Mouse (Mus musculus) adipocyte (in vitro differentiated cells): ENCODE results near the gene Srp14.

Experiments
- DNase-seq: peaks from one replicate; pipeline ENCODE4 v3.0.0-alpha.2; 2016; ENCODE audit warnings: low spot score

Srp14 gene

GRCm38 (mm10) chr2:118442172-118442571 is 37.3 kb downstream of the Srp14 start:
- peak; percentile 19 for DNase-seq

- peak; percentile 50 for DNase-seq
These were observed 47.9 kb downstream of the Srp14 start for GRCm38 (mm10) chr2:118431589-118431988.

GRCm38 (mm10) chr2:118430630-118431029 is 48.9 kb downstream of the Srp14 start:
- DNase-seq: no peak

- DNase-seq: no peak
These were observed 50.2 kb downstream of the Srp14 start for GRCm38 (mm10) chr2:118429297-118429696.

- DNase-seq: no peak
These were observed 51.2 kb downstream of the Srp14 start for GRCm38 (mm10) chr2:118428296-118428695.
